Mouse (Mus musculus) heart, postnatal 0 days (tissue): ENCODE measurements around the gene Drap1. TPM values are rescaled to one million over a fixed set of nuclear protein-coding genes. Genes with fewer than 3 reads are reported as not detected.

Experiments used
- ATAC-seq: fragments of 200-750 bp; cut with Nextera tagmentation; 2 replicates; pipeline ENCODE4 v1.8.0; 2017; ENCODE audit warnings: low read depth, moderate number of reproducible peaks, moderate library complexity; ENCODE audit not compliant: insufficient read depth
- DNase-seq: peaks from one replicate; pipeline ENCODE4 v3.0.0-alpha.2; 2016; ENCODE audit warnings: low spot score
- H3K27ac ChIP-seq: fragments of 300-500 bp; sonication (generic); 2 replicates; pipeline ENCODE4 v1.5.1; 2014; ENCODE audit warnings: low read depth, mild to moderate bottlenecking
- H3K27me3 ChIP-seq: fragments of 300-500 bp; sonication (generic); 2 replicates; pipeline ENCODE4 v1.6.1; 2014; ENCODE audit warnings: low read length, mixed read lengths; ENCODE audit not compliant: control insufficient read depth, insufficient read depth
- H3K36me3 ChIP-seq: fragments of 300-500 bp; sonication (generic); replicated peaks from 2 replicates; pipeline ENCODE4 v1.6.1; 2014; ENCODE audit warnings: low read length, mixed read lengths; ENCODE audit not compliant: control insufficient read depth, insufficient read depth
- H3K4me1 ChIP-seq: fragments of 300-500 bp; sonication (generic); 2 replicates; pipeline ENCODE4 v1.6.1; 2014; ENCODE audit warnings: antibody characterized with exemption; ENCODE audit not compliant: control insufficient read depth, insufficient read depth
- H3K4me2 ChIP-seq: fragments of 300-500 bp; sonication (generic); 2 replicates; pipeline ENCODE4 v1.6.1; 2014; ENCODE audit warnings: low read depth, mild to moderate bottlenecking, low read length, moderate library complexity
- H3K4me3 ChIP-seq: fragments of 300-500 bp; sonication (generic); 2 replicates; pipeline ENCODE4 v1.5.1; 2014; ENCODE audit warnings: low read depth, low read length
- H3K9ac ChIP-seq: fragments of 300-500 bp; sonication (generic); replicated peaks from 2 replicates; pipeline ENCODE4 v1.6.1; 2014; ENCODE audit warnings: low read depth, low read length, mixed read lengths
- H3K9me3 ChIP-seq: fragments of 300-500 bp; sonication (generic); replicated peaks from 2 replicates; pipeline ENCODE4 v1.6.1; 2016; ENCODE audit warnings: low read length; ENCODE audit not compliant: control insufficient read depth
- CTCF ChIP-seq: IDR thresholded peaks from 2 replicates; pipeline ENCODE4 v1.5.1; 2016; ENCODE audit warnings: antibody characterized with exemption, control low read depth, low read depth
- EP300 ChIP-seq: IDR thresholded peaks from 2 replicates; pipeline ENCODE4 v1.6.1; 2016; ENCODE audit warnings: antibody characterized with exemption, low read depth
- WGBS: fragments of 180-500 bp; shearing (Covaris S2); extraction: QIAGEN DNeasy Blood & Tissue Kit; methylation state at CpG from one replicate; pipeline ENCODE4 v1.1.7; 2014; 5-methylcytosine and 5-hydroxymethylcytosine counted together
- polyA plus RNA-seq: library from polyadenylated mRNA; unstranded; fragments of >200 nt; fragmentation: Nextera tagmentation; extraction: Ambion mirVana; gene quantifications from 2 replicates; pipeline ENCODE4 v1.2.1, GENCODE M21; 2015
- total RNA-seq: library from RNA; depleted of rRNA; stranded (reverse); fragments of >200 nt; gene quantifications from 2 replicates; pipeline ENCODE4 v1.2.3, GENCODE M21; 2014; ENCODE audit warnings: low replicate concordance

Drap1 gene
- total and polyA plus RNA-seq, 2 experiments from 2014 or later: 169 to 328 TPM

GRCm38 (mm10) chr19:5429219-5429618 lies 4.4 kb upstream of the Drap1 start:
- no peak for ATAC-seq

GRCm38 (mm10) chr19:5428083-5428482 lies 3.3 kb upstream of the Drap1 start:
- TF ChIP-seq EP300 (no peak), CTCF (peak; percentile 51)
- ATAC-seq (no peak), DNase-seq (peak; percentile 65)
- no peaks in the 10 kb centered on the region for H3K9me3 ChIP-seq
- H3K27ac ChIP-seq: peak overlapping the region; percentile 15; the same call in 1 of the 2 replicates
- H3K4me3 ChIP-seq: no peak overlapping the region
- H3K36me3 ChIP-seq: peaks cover 14% of the 10 kb centered on the region
- H3K9ac ChIP-seq: no peak overlapping the region
- no peak overlapping the region for H3K4me2 ChIP-seq
- no peaks in the 10 kb centered on the region for H3K27me3 ChIP-seq
- 77% methylated on average over 2 of the region's 2 CpGs for WGBS
- peaks cover 16% of the 10 kb centered on the region for H3K4me1 ChIP-seq

More at GRCm38 (mm10) chr19:5429219-5429618, 4.4 kb upstream of the Drap1 start:
- DNase-seq: no peak
- 78% methylated on average over 4 of the region's 4 CpGs for WGBS
- Histone ChIP-seq H3K9me3 (no peaks in the 10 kb centered on the region), H3K27ac (no peak overlapping the region), H3K4me1 (peaks cover 16% of the 10 kb centered on the region), H3K9ac (no peak overlapping the region), H3K4me2 (no peak overlapping the region), H3K36me3 (peaks cover 14% of the 10 kb centered on the region), H3K4me3 (no peak overlapping the region), H3K27me3 (no peaks in the 10 kb centered on the region)
- TF ChIP-seq CTCF (no peak), EP300 (no peak)

GRCm38 (mm10) chr19:5426640-5427290 lies 2.0 kb upstream of the Drap1 start:
- 84% methylated on average over 13 of the region's 13 CpGs for WGBS
- Histone ChIP-seq H3K27ac (no peak overlapping the region), H3K9ac (no peak overlapping the region), H3K27me3 (no peaks in the 10 kb centered on the region), H3K9me3 (no peaks in the 10 kb centered on the region), H3K36me3 (peaks cover 23% of the 10 kb centered on the region), H3K4me2 (no peak overlapping the region), H3K4me1 (peaks cover 15% of the 10 kb centered on the region), H3K4me3 (no peak overlapping the region)
- DNase-seq (no peak), ATAC-seq (no peak)
- no peak for TF ChIP-seq CTCF
- no peak for TF ChIP-seq EP300

GRCm38 (mm10) chr19:5425906-5426565 lies 1.3 kb upstream of the Drap1 start:
- H3K4me1 ChIP-seq: peaks cover 15% of the 10 kb centered on the region
- DNase-seq (no peak), ATAC-seq (no peak)
- 82% methylated on average over 18 of the region's 18 CpGs for WGBS
- peak overlapping the region; percentile 73 for H3K9ac ChIP-seq
- H3K4me2 ChIP-seq: peak overlapping the region; percentile 81
- no peak for TF ChIP-seq CTCF
- TF ChIP-seq EP300: no peak
- no peaks in the 10 kb centered on the region for H3K27me3 ChIP-seq
- H3K4me3 ChIP-seq: peak overlapping the region; percentile 61
- peaks cover 30% of the 10 kb centered on the region for H3K36me3 ChIP-seq
- H3K9me3 ChIP-seq: no peaks in the 10 kb centered on the region
- peak overlapping the region; percentile 83 for H3K27ac ChIP-seq

GRCm38 (mm10) chr19:5424092-5424781 lies 542 bp downstream of the Drap1 start:
- H3K4me2 ChIP-seq: peak overlapping the region; percentile 80
- TF ChIP-seq EP300 (no peak), CTCF (no peak; the same call in 1 of the 2 replicates)
- no peaks in the 10 kb centered on the region for H3K27me3 ChIP-seq
- H3K36me3 ChIP-seq: peaks cover 46% of the 10 kb centered on the region
- H3K4me1 ChIP-seq: peaks cover 15% of the 10 kb centered on the region
- no peaks in the 10 kb centered on the region for H3K9me3 ChIP-seq
- DNase-seq (peak; percentile 43), ATAC-seq (peak; percentile 53)
- H3K27ac ChIP-seq: peak overlapping the region; percentile 91
- H3K4me3 ChIP-seq: peak overlapping the region; percentile 61
- peak overlapping the region; percentile 73 for H3K9ac ChIP-seq
- under 1% methylated on average over 35 of the region's 48 CpGs for whole genome bisulfite sequencing
